Mouse (Mus musculus): Measurements from ENCODE around the gene Tas2r137. TPM values are rescaled to one million over a fixed set of nuclear protein-coding genes. Genes with fewer than 3 reads are reported as not detected.

Tas2r137 gene
- polyA plus RNA-seq, 1 experiment from 2014 or later = not detected

- Histone ChIP-seq H3K27me3 (no peaks in the 10 kb centered on the region), H3K4me2 (replicated peaks) (no peak within 1 kb of the TSS), H3K4me3 (no peak within 1 kb of the TSS), H3K36me3 (no peaks in the 10 kb centered on the region), H3K9me3 (no peaks in the 10 kb centered on the region), H3K4me1 (no peaks in the 10 kb centered on the region), H3K9ac (replicated peaks) (no peak within 1 kb of the TSS), H3K27ac (replicated peaks) (no peak within 1 kb of the TSS)
- WGBS = 87% methylated on average over 3 of the region's 3 CpGs
- no peak for ATAC-seq (ENCODE audit: low FRiP score, low read depth)
Observed at GRCm38 (mm10) chr6:40493229-40493628, 2.2 kb downstream of the Tas2r137 start, which contains the start of gene Tas2r108. Gene Tas2r108 (plus strand): TSS chr6:40493529.

- no peak within 1 kb of the TSS for H3K9ac ChIP-seq (replicated peaks)
- H3K4me2 ChIP-seq (replicated peaks) = no peak within 1 kb of the TSS
- no peaks in the 10 kb centered on the region for H3K4me1 ChIP-seq
- H3K27me3 ChIP-seq = no peaks in the 10 kb centered on the region
- 85% methylated on average over 1 of the region's 1 CpGs for WGBS
- ATAC-seq (ENCODE audit: low FRiP score, low read depth) = no peak
- H3K27ac ChIP-seq (replicated peaks) = no peak within 1 kb of the TSS
- no peaks in the 10 kb centered on the region for H3K9me3 ChIP-seq
- no peak within 1 kb of the TSS for H3K4me3 ChIP-seq
- no peaks in the 10 kb centered on the region for H3K36me3 ChIP-seq
Observed at GRCm38 (mm10) chr6:40519408-40519807, 28.4 kb downstream of the Tas2r137 start, which contains the start of gene Prss37. Gene Prss37 (minus strand): TSS chr6:40519508.

Other genes starting within 250 kb of the Tas2r137 start
- 39.8 and 41.9 TPM in 2 replicates for gene Agk, start 166.1 kb upstream of the Tas2r137 start, polyA plus RNA-seq (2016; fragmentation: Nextera tagmentation; extraction: Ambion mirVana)
- 17.1 and 18.8 TPM in 2 replicates for gene E330009J07Rik, start 55.1 kb upstream of the Tas2r137 start, polyA plus RNA-seq (2016; fragmentation: Nextera tagmentation; extraction: Ambion mirVana)
- 0.20 TPM in 1 of 2 replicates, not detected in the other for gene Wee2, start 52.1 kb upstream of the Tas2r137 start, polyA plus RNA-seq (2016; fragmentation: Nextera tagmentation; extraction: Ambion mirVana)
- 176 and 192 TPM in 2 replicates for gene Ssbp1, start 19.9 kb upstream of the Tas2r137 start, polyA plus RNA-seq (2016; fragmentation: Nextera tagmentation; extraction: Ambion mirVana)
- gene Tas2r108, start 2.3 kb downstream of the Tas2r137 start, polyA plus RNA-seq (2016; fragmentation: Nextera tagmentation; extraction: Ambion mirVana) = not detected in 2 replicates
- not detected in 2 replicates for gene Prss37, start 28.3 kb downstream of the Tas2r137 start, polyA plus RNA-seq (2016; fragmentation: Nextera tagmentation; extraction: Ambion mirVana)
- 0.32 and 0.33 TPM in 2 replicates for gene Olfr461, start 63.8 kb downstream of the Tas2r137 start, polyA plus RNA-seq (2016; fragmentation: Nextera tagmentation; extraction: Ambion mirVana)
- not detected in 2 replicates for gene Olfr460, start 78.3 kb downstream of the Tas2r137 start, polyA plus RNA-seq (2016; fragmentation: Nextera tagmentation; extraction: Ambion mirVana)
- gene Clec5a, start 94.6 kb downstream of the Tas2r137 start, polyA plus RNA-seq (2016; fragmentation: Nextera tagmentation; extraction: Ambion mirVana) = 0.60 and 0.92 TPM in 2 replicates
- gene Tas2r138, start 122.1 kb downstream of the Tas2r137 start, polyA plus RNA-seq (2016; fragmentation: Nextera tagmentation; extraction: Ambion mirVana) = not detected in 2 replicates
- gene Mgam, start 137.6 kb downstream of the Tas2r137 start, polyA plus RNA-seq (2016; fragmentation: Nextera tagmentation; extraction: Ambion mirVana) = not detected in 2 replicates

Data from midbrain, embryonic 12.5 days (tissue).